Mouse (Mus musculus) layer of hippocampus, postnatal 10 days (tissue): ENCODE results near the gene Vmn1r127. TPM values are rescaled to one million over a fixed set of nuclear protein-coding genes. Genes with fewer than 3 reads are reported as not detected.
"Not testable (repeated sequence)": the region's sequence is repeated elsewhere in the genome, so short reads cannot be mapped to it uniquely, and the experiment has no call there.

Experiments used
- DNase-seq, 2 experiments: peaks; one replicate each; pipeline ENCODE4 v3.0.0; 2021; ENCODE audit warnings: low spot score in 2 of 2
- long read RNA-seq: library from polyadenylated mRNA; stranded (forward); transcript quantifications from one replicate; pipeline ENCODE4 v2.0.0, GENCODE M21; 2023
- total RNA-seq, 2 experiments: library from RNA; stranded (reverse); gene quantifications; 2 replicates each; pipeline ENCODE4 v1.2.3; 2021

Vmn1r127 gene
- not detected for total RNA-seq
- long read RNA-seq, result 0 reads

- DNase-seq, result not testable (repeated sequence)
Measured at GRCm38 (mm10) chr7:21319761-21320160, at the start of gene Vmn1r127. Gene Vmn1r127 (minus strand): TSS chr7:21319861.

DNA sequence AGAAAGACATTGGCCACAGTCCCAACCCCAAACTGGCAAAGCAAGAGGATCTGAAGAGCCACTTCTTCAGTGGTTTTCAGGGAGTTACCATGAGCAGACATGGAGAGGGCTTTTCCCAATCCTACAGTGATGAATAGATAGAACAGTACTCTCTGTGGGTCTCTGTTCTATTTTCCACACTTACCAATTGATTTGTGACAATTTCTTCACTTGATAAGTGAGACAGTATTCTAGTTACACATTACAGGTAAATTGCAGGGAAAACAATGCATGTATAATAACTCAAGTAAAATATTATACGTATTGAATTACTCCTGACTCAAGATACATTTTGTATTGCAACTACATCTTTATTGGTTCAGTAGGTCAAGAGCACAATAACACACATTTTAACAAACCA is 41.5 kb upstream of the Vmn1r127 start, which contains the start of gene Vmn1r129:
Vmn1r129 (minus strand) TSS at position 101 of the 400 bp plus-strand sequence.
- DNase-seq, result not testable (repeated sequence)

DNA sequence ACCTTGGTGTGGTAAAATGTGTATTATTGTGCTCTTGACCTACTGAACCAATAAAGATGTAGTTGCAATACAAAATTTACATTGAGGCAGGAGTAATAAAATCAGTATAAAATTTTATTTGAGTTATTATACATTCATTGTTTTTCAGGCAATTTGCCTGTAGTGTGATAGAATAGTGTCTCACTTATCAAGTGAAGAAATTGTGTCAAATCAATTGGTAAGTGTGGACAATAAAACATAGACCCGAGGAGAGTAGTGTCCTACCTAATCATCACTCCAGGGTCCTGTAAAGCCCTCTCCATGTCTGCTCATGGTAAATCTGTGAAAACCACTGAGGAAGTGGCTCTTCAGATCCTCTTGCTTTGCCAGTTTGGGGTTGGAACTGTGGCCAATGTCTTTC is 29.4 kb upstream of the Vmn1r127 start, which contains the start of gene Vmn1r128:
Vmn1r128 (plus strand) TSS at position 301 of the 400 bp plus-strand sequence.
- DNase-seq, result not testable (repeated sequence)

DNA sequence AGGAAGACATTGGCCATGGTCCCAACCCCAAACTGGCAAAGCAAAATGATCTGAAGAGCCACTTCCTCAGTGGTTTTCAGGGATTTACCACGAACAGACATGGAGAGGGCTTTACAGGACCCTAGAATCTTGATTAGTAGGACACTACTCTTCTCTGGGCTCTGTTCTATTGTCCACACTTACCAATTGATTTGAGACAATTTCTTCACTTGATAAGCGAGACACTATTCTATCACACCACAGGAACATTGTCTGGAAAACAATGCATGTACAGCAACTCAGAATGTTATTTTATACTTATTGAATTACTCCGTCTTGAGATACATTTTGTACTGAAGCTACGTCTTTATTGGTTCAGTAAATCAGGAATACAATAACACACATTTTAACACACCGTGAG is 18.3 kb downstream of the Vmn1r127 start, which contains the start of gene Vmn1r126:
Vmn1r126 (minus strand) TSS at position 101 of the 400 bp plus-strand sequence.
- not testable (repeated sequence) for DNase-seq

GRCm38 (mm10) chr7:21271879-21272278 is 47.8 kb downstream of the Vmn1r127 start, which contains the start of gene Vmn1r125:
Gene Vmn1r125 (plus strand): TSS chr7:21272179.
- DNase-seq, result not testable (repeated sequence)

Other genes with a start within 250 kb of the Vmn1r127 start
- not detected for gene Vmn1r121, start 221.3 kb downstream of the Vmn1r127 start, total RNA-seq
- not detected for gene Vmn1r122, start 185.7 kb downstream of the Vmn1r127 start, total RNA-seq
- not detected for gene Vmn1r123, start 157.7 kb downstream of the Vmn1r127 start, total RNA-seq
- gene Gm5157, start 129.4 kb downstream of the Vmn1r127 start, total RNA-seq, result not detected
- not detected for gene Vmn1r124, start 59.2 kb downstream of the Vmn1r127 start, total RNA-seq
- gene Vmn1r125, start 47.7 kb downstream of the Vmn1r127 start, total RNA-seq, result not detected
- not detected for gene Vmn1r126, start 18.4 kb downstream of the Vmn1r127 start, total RNA-seq
- gene Vmn1r128, start 29.5 kb upstream of the Vmn1r127 start, total RNA-seq, result not detected
- not detected for gene Vmn1r129, start 41.4 kb upstream of the Vmn1r127 start, total RNA-seq
- gene Gm6882, start 112.9 kb upstream of the Vmn1r127 start, total RNA-seq, result not detected
- not detected for gene Vmn1r130, start 191.9 kb upstream of the Vmn1r127 start, total RNA-seq
- not detected for gene Vmn1r131, start 226.2 kb upstream of the Vmn1r127 start, total RNA-seq